Mouse (Mus musculus) cerebellum, postnatal 25 days (tissue): Measurements from ENCODE around the gene Mbd6.
A peak's percentile ranks its signal among the peaks of the same experiment; 100 is the strongest.

Experiments used
- DNase-seq, 2 experiments: peaks; one replicate each; pipeline ENCODE4 v3.0.0; 2021; ENCODE audit warnings: mixed read lengths in 2 of 2

Mbd6 gene

DNA sequence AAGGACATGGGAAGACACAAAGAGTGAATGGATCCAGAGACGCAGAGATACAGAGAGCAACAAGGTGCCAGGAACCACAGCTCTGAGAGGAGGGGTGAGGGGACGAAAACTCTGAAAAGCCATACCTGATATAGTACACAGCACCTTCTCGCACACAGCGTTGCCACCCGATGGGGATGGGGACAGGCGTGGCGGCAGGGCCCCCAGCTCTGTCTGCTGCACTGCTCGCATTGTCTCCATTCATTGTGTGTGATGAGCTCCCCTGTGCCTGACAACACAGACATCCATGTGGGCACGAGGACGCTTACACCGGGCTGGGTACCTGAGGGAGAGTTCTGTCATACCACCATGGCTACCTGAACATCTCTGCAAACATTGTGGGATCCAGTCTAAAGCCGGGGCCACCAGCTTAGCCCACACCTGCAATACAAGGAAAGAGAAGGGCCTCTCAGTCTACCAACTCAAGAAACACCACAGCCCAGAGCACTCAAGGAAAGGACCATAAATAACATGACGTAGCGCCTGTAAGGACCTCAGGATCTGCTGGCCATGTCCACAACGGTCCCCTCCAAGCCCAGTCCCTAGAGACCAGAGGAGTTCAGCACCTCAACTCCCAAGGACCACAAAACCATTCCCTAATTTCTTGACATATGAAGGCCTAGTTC is 1.4 kb downstream of the Mbd6 start:
- DNase-seq = peak in 1 of 2 experiments; percentile 36

DNA sequence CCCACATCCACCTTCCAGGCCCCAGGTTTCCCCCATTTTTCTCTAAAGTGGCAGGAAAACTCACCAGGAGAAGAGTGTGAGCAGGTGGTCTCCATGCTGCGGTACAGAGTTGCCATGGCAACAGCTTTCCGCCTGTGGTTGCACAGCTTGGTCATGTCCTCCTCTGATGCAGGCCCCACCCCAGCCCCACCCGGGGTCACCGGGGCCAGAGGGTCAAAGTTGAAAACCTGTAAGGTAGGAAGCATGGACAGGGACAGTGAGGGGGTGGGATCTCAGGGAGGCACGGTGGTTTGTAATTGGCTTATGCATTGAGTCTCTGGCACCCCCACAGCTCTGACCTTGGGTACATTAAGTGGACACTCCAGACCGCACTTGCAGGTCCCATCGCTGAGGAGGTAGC is 2.1 kb downstream of the Mbd6 start:
- peak in 1 of 2 experiments; percentile 44 for DNase-seq

DNA sequence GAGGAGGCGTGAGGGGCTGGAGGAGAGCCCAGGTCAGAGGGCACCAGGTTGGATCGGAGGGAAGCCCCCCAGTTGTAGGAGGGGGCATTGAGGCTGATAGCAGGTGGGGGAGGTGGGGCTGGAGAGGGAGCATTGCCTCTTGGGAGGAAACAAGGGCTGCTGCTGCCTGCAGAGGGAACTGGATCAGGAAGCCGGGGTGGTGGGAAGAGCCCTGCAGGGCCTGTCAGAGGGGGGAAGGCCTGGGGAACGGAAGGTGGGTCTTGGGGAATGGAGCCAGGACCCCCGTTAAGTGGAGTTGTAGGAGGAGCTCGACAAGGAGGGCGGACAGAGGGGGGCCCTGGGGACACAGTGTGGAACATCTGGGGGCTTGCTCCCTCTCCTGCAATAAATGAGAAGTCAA is 2.6 kb downstream of the Mbd6 start:
- no peak for DNase-seq

DNA sequence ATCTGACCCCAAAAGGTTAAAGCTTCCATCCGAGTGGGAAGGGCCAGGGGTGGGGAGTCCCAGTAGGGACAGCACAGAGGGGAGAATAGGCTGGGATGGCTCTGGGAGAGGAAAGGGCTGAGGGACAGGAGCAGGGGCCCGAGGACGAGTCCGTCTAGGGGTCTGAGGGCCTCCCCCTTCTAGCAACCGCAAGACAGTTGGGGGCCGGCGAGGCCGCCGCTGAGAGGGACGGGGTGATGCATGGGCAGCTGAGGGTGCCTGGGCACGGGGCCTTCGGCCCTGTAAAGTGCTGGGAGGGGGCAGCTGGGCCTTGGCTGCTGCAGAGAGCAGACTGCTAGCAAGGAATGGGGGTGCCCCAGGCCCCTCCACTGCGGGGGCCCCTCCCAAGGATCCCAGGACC is 3.2 kb downstream of the Mbd6 start:
- peak; percentile 23 to 39 for DNase-seq

DNA sequence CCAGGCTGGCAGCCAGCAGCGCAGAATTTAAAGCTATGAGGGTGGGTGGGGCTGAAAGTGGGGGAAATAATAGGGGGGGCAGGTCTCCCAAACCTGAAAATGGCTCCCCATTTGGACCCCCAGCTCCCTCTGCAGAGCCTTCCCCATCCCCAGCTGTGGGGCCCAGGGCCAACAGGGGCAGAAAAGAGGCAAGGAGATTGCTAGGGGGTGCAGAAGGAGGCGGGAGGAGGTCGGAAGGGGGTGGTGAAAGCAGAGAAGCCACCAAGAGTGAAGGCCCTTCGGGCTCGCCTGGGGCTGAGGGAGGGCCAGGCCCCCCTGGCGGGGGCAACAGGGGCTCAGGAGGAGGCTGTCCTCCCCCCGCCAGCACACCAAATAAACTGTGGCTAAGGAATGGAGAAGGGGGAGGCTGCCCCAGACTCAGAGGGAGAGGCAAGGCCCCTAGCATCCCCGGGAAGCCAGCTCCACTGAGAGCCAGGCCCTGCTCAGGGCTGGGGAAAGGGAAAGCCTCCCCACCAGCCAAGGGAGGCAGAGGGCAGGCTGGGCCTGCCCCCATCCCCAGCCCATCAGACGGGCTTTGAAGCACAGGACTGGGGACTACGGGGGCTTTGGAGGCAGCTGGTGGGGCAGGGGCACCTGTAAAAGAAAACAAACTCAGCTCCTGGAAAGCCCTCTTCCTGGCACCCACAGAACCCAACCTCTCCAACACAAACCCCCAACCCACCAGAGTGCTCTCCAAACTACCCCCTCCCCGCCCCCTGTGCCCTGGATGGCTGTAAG is 3.9 kb downstream of the Mbd6 start:
- no peak for DNase-seq

DNA sequence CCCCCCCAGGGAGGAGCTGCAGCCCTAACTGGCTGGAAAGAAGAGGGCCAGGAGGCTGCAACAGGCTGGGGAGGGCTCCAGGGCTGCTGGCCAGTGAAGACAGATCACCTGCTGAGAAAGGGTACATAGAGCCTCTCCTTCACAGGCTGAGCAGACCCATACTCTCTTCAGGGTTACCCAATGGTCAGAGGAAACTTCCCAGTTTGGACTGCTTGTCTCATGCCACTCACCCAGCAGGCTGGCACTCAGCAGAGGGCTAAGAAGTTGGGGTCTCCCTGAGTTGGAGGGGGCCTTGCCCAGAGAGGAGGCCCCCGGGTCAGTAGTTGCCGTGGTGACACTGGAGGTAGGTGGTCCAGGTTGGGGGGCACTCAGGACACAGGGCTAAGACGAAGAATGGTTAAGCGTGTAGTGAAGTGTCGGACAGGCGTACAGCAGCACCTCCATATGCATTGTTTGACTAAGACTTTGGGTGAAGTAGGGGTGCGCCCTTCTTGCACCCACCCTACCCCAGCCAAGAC is 4.7 kb downstream of the Mbd6 start:
- DNase-seq = peak in 1 of 2 experiments; percentile 41

DNA sequence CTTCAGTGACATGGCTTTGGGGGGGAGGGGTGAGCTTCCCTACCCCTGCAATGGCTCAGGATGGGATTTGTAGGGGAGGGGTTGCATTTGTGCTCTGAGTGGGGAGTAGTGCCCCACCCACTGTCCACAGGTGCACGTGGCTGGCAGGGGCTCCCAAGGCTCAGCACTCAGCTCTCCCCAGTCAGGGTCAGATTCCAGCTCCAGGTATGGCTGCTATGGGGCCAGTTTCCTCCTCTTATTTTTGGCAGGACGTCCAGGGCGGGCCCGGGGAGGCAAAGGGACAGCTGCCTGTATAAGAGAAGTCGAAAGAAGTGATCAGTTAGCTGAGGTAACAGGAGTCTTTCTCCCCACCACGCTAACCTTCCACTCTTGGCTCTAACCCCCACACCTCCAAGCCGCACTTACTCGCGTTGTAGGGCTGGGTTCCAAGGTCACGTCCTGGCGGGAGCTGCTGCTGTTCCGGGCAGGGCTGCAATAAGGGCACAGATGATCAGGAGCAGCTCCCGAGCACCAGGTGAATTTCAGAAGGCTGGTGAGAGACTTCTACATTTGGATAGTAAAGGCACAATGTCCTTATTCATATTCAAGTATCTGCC is 6.1 kb downstream of the Mbd6 start:
- DNase-seq = peak in 1 of 2 experiments; percentile 27

DNA sequence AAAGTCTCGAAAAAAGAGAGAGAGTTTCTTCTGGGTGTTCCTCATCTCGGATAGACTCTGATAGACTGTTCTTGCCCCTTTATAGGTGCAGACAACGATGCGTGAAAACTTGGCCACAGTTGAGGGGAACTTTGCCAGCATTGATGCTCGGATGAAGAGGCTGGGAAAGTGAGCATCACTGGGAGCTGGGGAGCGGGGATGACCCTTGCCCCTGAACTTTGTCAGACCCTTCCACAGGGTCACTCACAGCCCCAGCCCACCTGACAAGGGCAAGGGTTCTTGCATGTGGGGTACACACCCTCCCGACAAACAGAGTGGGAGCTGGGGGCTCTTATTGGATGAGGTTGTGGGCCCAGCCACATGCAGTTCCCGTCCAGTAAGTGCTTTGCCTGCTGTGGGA is 7.5 kb downstream of the Mbd6 start:
- DNase-seq = no peak

DNA sequence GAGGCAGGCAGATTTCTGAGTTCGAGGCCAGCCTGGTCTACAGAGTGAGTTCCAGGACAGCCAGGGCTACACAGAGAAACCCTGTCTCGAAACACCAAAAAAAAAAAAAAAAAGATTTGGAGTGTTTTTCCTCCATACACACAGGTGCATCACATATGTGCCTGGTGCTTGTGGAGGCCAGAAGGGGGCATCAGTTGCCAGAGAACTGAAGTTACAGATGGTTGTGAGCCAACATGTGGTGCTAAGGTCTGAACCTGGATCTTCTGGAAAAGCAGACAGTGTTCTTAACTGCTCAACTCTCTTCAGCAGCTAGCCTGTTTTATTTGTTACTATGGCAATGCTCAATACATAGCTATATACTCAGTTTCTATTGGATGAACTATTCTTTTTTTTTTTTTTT is 9.1 kb downstream of the Mbd6 start:
- DNase-seq = no peak

DNA sequence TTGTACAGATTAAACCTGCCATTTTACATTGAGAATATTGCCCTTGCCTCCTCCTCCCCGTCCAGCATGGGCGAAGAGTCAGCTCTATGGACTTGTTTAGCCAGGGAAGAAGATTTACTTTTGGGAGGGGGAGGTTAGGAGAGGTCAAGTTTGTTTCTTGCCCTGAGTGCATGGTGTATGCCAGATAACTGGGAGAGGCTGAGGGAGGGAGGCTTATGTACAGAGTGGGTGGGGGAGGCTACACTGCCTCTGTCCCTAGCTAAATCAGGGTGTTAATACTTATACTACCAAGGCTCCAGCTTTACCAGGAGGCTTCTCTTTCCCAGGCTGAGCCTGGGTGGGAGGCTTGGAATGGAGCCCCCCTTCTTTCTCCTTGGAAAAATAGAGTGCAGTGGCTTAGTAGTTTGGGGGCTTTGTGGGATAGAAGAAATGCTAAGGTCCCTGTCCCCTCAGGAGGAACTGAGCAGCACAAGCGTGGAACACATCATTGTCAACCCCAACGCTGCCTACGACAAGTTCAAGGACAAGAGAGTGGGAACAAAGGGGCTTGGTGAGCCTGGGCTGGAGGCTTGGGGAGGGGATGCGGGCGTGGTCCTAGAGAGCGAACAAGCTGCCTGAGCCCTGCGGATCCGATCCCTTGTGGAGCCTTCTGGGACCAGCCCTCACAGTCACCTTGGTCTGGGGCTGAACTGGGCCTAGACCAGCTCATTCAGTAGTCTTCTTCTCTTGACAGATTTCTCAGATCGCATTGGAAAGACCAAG is 14.4 kb downstream of the Mbd6 start:
- no peak for DNase-seq

DNA sequence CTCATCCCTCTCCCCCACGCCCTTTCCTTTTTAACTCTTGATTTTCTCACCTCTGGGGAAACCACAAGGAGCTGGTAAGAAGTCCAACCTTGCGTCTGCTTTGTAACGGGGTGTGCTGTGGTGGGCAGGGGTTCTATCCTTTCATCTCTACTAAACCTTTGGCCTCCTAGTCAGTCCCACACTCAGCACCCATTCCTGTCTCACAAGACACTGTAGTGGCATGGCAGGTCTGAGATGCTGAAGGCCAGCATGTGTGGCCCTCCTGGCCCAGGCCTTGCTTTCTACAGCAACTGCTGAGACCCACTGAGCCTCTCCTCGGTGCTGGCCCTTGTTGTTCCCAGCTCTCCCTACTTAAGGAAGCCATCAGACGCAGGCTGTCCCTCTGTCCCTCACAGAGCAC is 16.4 kb downstream of the Mbd6 start:
- DNase-seq = no peak

DNA sequence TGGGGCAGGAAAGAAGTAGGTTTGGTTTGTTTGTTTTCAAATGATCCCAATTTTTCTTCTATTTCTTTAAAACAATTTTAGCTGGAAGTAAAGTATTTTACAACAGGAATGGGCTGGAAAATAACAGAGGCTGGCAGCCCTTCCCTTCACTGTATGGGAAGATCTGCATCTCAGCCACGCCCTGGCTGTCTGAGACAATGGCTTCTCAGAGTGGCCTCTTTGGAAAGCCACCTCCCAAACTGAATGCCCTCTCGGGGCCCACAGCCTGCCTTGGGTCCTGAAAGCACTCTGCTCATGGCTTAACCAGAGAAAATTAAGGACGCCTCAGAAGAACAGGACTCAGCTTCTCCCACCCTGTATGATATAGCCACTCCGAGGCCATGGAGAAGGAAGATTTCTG is 18.9 kb downstream of the Mbd6 start:
- DNase-seq = no peak

DNA sequence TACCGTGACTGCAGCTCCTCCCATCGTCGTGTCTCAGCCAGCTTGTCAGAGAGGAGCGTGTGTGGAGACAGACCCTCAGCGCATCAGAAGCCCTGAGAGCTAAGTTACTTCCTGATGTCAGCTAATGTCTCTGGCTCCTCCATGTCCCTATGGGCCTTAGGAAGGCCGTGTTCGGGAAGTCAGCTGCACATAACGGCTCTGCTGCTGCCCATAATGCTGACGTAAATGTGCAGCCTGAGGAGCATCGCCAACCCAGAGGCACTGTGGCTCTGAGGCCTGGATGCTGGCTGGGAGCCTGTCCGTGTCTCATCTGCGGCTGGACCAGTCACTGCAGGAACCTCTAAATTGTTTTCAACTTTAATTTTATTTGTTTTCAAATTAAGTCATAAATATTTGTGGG is 19.8 kb downstream of the Mbd6 start:
- DNase-seq = peak; percentile 48 to 63

DNA sequence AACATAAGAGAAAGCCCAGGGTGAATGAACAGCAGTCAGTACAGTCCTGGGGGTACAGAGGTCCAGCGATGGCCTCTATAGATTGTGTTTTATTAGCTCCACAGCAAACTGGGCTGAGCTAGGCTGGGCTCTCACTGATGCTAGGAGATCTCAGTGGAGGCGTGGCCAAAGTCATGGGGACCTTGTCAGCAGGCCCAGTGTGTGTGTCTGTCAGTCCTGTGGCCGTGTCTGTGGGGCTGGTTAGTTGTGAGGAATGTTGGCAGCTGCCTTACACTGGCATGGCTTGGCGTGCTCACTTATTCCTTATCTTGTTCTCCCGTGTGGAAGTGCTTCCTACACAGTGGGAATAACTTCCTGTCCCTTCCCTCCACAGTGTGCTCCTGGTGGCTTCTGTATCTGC is 20.4 kb downstream of the Mbd6 start:
- DNase-seq = no peak

DNA sequence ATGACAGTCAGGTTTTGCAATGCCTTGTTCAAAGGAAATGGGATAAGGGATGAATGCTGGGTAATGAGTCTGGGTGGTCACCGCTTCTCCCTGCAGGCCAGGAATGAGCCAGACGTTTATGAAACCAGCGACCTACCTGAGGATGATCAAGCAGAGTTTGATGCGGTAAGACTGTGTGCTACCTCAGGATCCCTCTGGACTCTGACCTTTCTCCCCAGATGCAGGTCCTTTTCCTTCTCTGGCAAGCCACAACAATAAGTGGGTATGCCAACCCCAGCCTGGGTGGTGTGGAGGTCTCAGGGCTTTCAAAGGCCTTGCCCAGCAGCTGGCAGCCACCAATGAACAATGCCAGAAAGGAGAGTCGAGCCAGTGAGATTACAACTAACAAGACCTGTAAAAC is 21.5 kb downstream of the Mbd6 start:
- DNase-seq = no peak

DNA sequence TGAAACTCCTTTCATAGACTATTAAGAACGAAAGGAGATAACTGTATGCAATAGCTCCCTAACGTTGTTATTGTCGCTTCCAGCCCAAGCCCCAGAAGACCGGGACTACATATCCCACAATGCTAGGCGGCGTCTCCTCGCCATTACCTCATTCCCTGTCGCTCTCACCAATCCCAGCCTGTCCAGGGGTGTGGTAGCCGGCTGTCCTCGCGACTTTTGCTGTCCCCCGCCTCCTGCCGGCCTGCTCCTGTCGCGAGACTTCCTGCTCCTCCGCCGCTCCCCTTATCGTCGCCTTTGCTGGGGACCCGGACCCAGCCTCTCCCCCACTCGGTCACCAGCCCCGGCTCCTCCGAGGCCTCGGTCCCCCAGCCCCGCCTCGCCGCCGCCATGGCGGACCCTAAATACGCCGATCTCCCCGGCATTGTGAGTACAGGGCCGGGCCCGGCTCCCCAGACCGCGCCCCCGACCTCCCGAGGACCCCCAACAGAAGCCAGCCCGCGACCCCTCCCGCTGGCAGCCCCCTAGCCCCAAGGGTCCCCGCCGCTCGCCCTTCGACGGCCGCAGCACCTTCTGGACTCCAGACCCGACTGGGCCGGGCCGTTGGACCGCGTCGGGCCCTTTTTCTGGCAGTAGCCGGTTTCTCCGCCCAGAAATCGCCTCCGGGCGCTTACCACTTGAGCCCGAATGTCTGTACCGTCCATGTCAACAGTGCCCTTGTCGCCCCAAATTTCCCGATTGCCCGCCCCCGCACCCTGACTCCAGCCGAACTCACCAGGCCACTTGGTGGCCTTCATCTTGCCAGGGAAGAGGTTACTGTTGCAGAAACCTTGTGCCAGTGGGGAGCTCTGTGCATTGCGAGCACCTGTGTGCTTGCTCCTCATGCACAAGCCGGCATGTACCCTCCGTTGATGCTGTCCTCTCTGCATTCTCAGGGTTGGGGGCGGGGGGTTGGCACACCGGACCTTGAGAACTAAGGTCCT is 22.4 kb downstream of the Mbd6 start, which contains the start of gene Dctn2:
Dctn2 (plus strand) TSS at position 257 of the 980 bp plus-strand sequence.
- peak; percentile 91 to 96 for DNase-seq

DNA sequence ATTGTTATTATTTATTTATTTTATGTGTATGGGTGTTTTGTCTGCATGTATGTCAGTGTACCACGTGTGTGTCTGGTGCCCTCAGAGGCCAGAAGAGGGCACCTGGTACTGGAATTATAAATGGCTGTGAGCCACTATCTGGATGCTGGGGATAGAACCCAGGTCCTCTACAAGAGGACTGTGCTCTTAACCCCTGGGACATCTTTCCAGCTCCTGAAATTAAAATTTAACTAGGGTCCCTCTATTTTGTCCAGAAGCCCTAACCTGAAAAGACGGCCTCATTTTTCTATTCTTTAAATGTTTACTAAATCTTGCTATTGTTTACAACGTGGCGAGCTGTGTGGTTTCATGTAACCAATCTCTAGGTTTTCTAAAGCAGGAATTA is 23.1 kb downstream of the Mbd6 start:
- peak in 1 of 2 experiments; percentile 5 for DNase-seq

DNA sequence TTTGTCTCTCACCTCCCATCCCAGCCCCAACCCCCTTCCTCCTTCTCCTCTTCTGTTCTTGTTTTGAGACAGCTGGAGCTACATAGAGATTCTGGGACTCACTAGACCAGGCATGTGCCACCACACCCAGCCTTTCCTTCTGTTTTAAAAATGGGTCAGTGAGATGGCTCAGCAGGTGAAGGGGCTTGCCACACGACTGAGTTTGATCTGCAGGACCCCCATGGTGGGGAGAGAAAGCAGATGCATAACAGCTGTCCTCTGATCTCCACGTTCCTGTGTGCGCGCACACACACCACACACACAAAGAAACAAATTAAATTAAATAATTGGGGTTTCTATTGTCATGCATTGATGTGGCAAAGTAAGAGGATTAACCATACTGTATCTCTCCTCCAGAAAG is 23.8 kb downstream of the Mbd6 start:
- no peak for DNase-seq

DNA sequence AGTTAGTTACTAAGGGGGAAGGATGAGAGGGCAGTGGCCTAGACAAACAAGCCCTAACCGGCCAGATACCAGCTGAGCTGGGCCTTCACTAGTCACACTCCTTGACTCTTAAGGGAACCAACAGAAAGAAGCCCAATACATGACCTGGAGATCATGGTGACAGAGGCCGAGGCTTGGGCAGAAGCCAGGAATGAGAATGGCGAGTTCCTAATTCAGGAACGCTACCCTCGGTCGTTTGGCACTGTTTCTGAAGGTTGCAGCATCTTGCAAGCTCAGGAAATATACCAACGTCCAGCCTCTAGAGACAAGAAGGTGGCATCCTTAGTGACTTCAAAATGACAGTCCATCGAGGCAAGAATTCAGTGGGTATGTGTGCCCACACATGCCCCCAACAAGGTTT is 24.5 kb downstream of the Mbd6 start:
- DNase-seq = peak; percentile 15 to 52

DNA sequence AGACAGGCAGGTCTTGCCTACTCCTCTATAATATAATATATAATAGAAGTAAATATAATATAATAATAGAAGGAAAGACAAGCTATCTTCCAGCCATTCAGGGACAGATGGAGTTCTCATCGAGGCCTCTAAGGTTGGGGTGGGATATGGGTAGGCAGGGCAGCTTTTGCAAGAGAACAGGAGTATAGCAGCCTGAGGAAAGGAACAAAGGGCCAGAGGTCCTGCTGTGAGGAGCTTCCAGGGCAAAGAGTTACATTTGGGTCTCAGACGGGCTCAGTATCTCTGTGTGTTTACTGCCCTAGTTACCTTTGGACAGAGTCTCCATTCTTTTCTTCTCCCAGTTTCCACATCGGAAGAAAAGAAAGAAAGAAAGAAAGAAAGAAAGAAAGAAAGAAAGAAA is 25.2 kb downstream of the Mbd6 start:
- peak in 1 of 2 experiments; percentile 14 for DNase-seq

DNA sequence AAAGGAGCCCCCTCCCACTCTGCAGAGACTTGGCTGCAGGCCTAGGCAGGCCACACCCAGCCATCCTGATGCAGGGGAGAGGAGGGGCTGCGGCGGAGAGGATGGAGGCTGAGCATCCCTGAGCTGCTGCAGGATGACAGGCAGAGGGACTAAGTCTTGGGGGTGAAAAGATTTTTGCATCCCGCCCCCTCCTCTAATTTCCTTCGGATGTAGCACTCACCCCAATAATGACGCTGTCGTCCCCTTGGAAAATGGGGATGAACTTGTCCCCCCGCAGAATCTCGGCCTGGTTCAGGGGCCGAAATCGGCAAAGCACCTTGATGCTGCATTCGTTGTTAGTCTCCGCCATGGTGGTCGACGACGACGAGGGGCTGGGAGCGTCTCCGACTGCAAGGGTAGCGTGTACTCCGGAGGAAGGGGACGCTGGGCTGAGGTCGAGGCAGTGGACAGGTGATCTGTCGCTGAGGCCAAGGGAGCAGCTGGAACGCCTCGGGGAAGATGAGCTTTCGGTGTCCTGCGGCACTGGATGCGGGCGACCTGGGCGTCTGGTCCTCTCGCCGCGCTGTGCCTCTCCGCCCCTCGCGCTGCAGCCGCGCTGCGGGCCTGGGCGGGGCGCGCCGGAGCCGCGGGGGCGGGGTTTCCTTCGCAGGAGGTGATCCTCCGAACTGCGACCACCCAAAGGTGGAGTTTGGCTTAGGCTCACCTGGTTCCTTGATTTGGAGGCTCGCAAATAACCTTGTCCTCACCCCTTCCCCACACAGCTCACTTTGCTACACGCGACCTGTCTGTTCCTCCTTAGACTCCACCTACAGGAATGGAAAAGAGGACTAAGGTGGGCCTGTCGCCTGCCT is 26.0 kb downstream of the Mbd6 start, which contains the start of gene Kif5a:
Kif5a (minus strand) TSS at position 801 of the 851 bp plus-strand sequence.
- peak; percentile 88 to 93 for DNase-seq
